Mouse (Mus musculus): ENCODE data around the gene Adprh. TPM values are rescaled to one million over a fixed set of nuclear protein-coding genes. Genes with fewer than 3 reads are reported as not detected.

Gene Adprh
- polyA plus RNA-seq, 1 experiment from 2014 or later: 88.6 TPM

GRCm38 (mm10) chr16:38468706-38469018 is 16.2 kb upstream of the Adprh start:
- H3K4me1 ChIP-seq (ENCODE audit: control insufficient read depth, insufficient read depth, low read length): peaks cover 3% of the 10 kb centered on the region
- no peaks in the 10 kb centered on the region for H3K27me3 ChIP-seq (ENCODE audit: control insufficient read depth, insufficient read depth, low read length)
- H3K4me3 ChIP-seq (ENCODE audit: low read length): no peak overlapping the region
- WGBS: 31% methylated on average over 3 of the region's 3 CpGs
- H3K9me3 ChIP-seq (replicated peaks; ENCODE audit: control insufficient read depth, low read length): no peaks in the 10 kb centered on the region
- no peak overlapping the region for H3K9ac ChIP-seq (ENCODE audit: low read length)
- H3K36me3 ChIP-seq (ENCODE audit: control insufficient read depth, insufficient read depth): no peaks in the 10 kb centered on the region
- no peak overlapping the region for H3K4me2 ChIP-seq (ENCODE audit: low read depth, low read length)
- no peak overlapping the region for H3K27ac ChIP-seq (ENCODE audit: low read length)
- ATAC-seq (replicated peaks; ENCODE audit: extremely low read depth, insufficient read depth, low FRiP score): no peak

GRCm38 (mm10) chr16:38467917-38468705 is 15.6 kb upstream of the Adprh start:
- H3K27ac ChIP-seq (ENCODE audit: low read length): peak overlapping the region; percentile 24; the same call in 1 of the 2 replicates

GRCm38 (mm10) chr16:38467091-38467916 is 14.8 kb upstream of the Adprh start:
- H3K9ac ChIP-seq (ENCODE audit: low read length): no peak overlapping the region
- no peak overlapping the region for H3K27ac ChIP-seq (ENCODE audit: low read length)
- H3K9me3 ChIP-seq (replicated peaks; ENCODE audit: control insufficient read depth, low read length): no peaks in the 10 kb centered on the region
- peaks cover 3% of the 10 kb centered on the region for H3K4me1 ChIP-seq (ENCODE audit: control insufficient read depth, insufficient read depth, low read length)
- no peaks in the 10 kb centered on the region for H3K36me3 ChIP-seq (ENCODE audit: control insufficient read depth, insufficient read depth)
- H3K4me2 ChIP-seq (ENCODE audit: low read depth, low read length): no peak overlapping the region
- WGBS: 73% methylated on average over 13 of the region's 13 CpGs
- no peaks in the 10 kb centered on the region for H3K27me3 ChIP-seq (ENCODE audit: control insufficient read depth, insufficient read depth, low read length)
- no peak overlapping the region for H3K4me3 ChIP-seq (ENCODE audit: low read length)
- ATAC-seq (replicated peaks; ENCODE audit: extremely low read depth, insufficient read depth, low FRiP score): no peak

More at GRCm38 (mm10) chr16:38467917-38468705, 15.6 kb upstream of the Adprh start:
- Histone ChIP-seq H3K9ac (ENCODE audit: low read length) (no peak overlapping the region), H3K4me2 (ENCODE audit: low read depth, low read length) (no peak overlapping the region), H3K4me3 (ENCODE audit: low read length) (no peak overlapping the region), H3K27me3 (ENCODE audit: control insufficient read depth, insufficient read depth, low read length) (no peaks in the 10 kb centered on the region), H3K9me3 (replicated peaks; ENCODE audit: control insufficient read depth, low read length) (no peaks in the 10 kb centered on the region), H3K4me1 (ENCODE audit: control insufficient read depth, insufficient read depth, low read length) (peaks cover 3% of the 10 kb centered on the region), H3K36me3 (ENCODE audit: control insufficient read depth, insufficient read depth) (no peaks in the 10 kb centered on the region)
- 59% methylated on average over 8 of the region's 8 CpGs for WGBS
- no peak for ATAC-seq (replicated peaks; ENCODE audit: extremely low read depth, insufficient read depth, low FRiP score)

- no peak overlapping the region for H3K27ac ChIP-seq (ENCODE audit: low read length)
- no peaks in the 10 kb centered on the region for H3K36me3 ChIP-seq (ENCODE audit: control insufficient read depth, insufficient read depth)
- no peak overlapping the region for H3K4me3 ChIP-seq (ENCODE audit: low read length)
- no peak overlapping the region for H3K4me2 ChIP-seq (ENCODE audit: low read depth, low read length)
- peaks cover 3% of the 10 kb centered on the region for H3K4me1 ChIP-seq (ENCODE audit: control insufficient read depth, insufficient read depth, low read length)
- no peak for ATAC-seq (replicated peaks; ENCODE audit: extremely low read depth, insufficient read depth, low FRiP score)
- no peak overlapping the region for H3K9ac ChIP-seq (ENCODE audit: low read length)
- H3K27me3 ChIP-seq (ENCODE audit: control insufficient read depth, insufficient read depth, low read length): no peaks in the 10 kb centered on the region
- 74% methylated on average over 4 of the region's 4 CpGs for WGBS
- H3K9me3 ChIP-seq (replicated peaks; ENCODE audit: control insufficient read depth, low read length): no peaks in the 10 kb centered on the region
These were observed 13.6 kb upstream of the Adprh start for GRCm38 (mm10) chr16:38466089-38466488.

- H3K27me3 ChIP-seq (ENCODE audit: control insufficient read depth, insufficient read depth, low read length): no peaks in the 10 kb centered on the region
- peaks cover 2% of the 10 kb centered on the region for H3K4me1 ChIP-seq (ENCODE audit: control insufficient read depth, insufficient read depth, low read length)
- no peaks in the 10 kb centered on the region for H3K9me3 ChIP-seq (replicated peaks; ENCODE audit: control insufficient read depth, low read length)
- WGBS: 87% methylated on average over 5 of the region's 5 CpGs
- H3K9ac ChIP-seq (ENCODE audit: low read length): no peak overlapping the region
- ATAC-seq (replicated peaks; ENCODE audit: extremely low read depth, insufficient read depth, low FRiP score): no peak
- H3K27ac ChIP-seq (ENCODE audit: low read length): no peak overlapping the region
- H3K4me3 ChIP-seq (ENCODE audit: low read length): no peak overlapping the region
- H3K36me3 ChIP-seq (ENCODE audit: control insufficient read depth, insufficient read depth): no peaks in the 10 kb centered on the region
- H3K4me2 ChIP-seq (ENCODE audit: low read depth, low read length): no peak overlapping the region
These were observed 10.8 kb upstream of the Adprh start for GRCm38 (mm10) chr16:38463305-38463704.

- H3K27me3 ChIP-seq (ENCODE audit: control insufficient read depth, insufficient read depth, low read length): no peaks in the 10 kb centered on the region
- no peak overlapping the region for H3K4me2 ChIP-seq (ENCODE audit: low read depth, low read length)
- no peaks in the 10 kb centered on the region for H3K4me1 ChIP-seq (ENCODE audit: control insufficient read depth, insufficient read depth, low read length)
- no peaks in the 10 kb centered on the region for H3K36me3 ChIP-seq (ENCODE audit: control insufficient read depth, insufficient read depth)
- WGBS: 65% methylated on average over 7 of the region's 7 CpGs
- no peak overlapping the region for H3K4me3 ChIP-seq (ENCODE audit: low read length)
- no peak overlapping the region for H3K27ac ChIP-seq (ENCODE audit: low read length)
- H3K9ac ChIP-seq (ENCODE audit: low read length): no peak overlapping the region
- H3K9me3 ChIP-seq (replicated peaks; ENCODE audit: control insufficient read depth, low read length): no peaks in the 10 kb centered on the region
- ATAC-seq (replicated peaks; ENCODE audit: extremely low read depth, insufficient read depth, low FRiP score): no peak
These were observed 9.7 kb upstream of the Adprh start for GRCm38 (mm10) chr16:38462161-38462560.

- no peak for ATAC-seq (replicated peaks; ENCODE audit: extremely low read depth, insufficient read depth, low FRiP score)
- Histone ChIP-seq H3K9me3 (replicated peaks; ENCODE audit: control insufficient read depth, low read length) (no peaks in the 10 kb centered on the region), H3K4me1 (ENCODE audit: control insufficient read depth, insufficient read depth, low read length) (no peaks in the 10 kb centered on the region), H3K36me3 (ENCODE audit: control insufficient read depth, insufficient read depth) (no peaks in the 10 kb centered on the region), H3K4me3 (ENCODE audit: low read length) (no peak overlapping the region), H3K4me2 (ENCODE audit: low read depth, low read length) (no peak overlapping the region), H3K27ac (ENCODE audit: low read length) (no peak overlapping the region), H3K9ac (ENCODE audit: low read length) (no peak overlapping the region), H3K27me3 (ENCODE audit: control insufficient read depth, insufficient read depth, low read length) (no peaks in the 10 kb centered on the region)
- 76% methylated on average over 8 of the region's 8 CpGs for WGBS
These were observed 9.2 kb upstream of the Adprh start for GRCm38 (mm10) chr16:38461749-38462148.

GRCm38 (mm10) chr16:38459990-38460389 is 7.5 kb upstream of the Adprh start:
- Histone ChIP-seq H3K9me3 (replicated peaks; ENCODE audit: control insufficient read depth, low read length) (no peaks in the 10 kb centered on the region), H3K9ac (ENCODE audit: low read length) (no peak overlapping the region), H3K4me1 (ENCODE audit: control insufficient read depth, insufficient read depth, low read length) (no peaks in the 10 kb centered on the region), H3K36me3 (ENCODE audit: control insufficient read depth, insufficient read depth) (no peaks in the 10 kb centered on the region), H3K4me2 (ENCODE audit: low read depth, low read length) (no peak overlapping the region), H3K27ac (ENCODE audit: low read length) (no peak overlapping the region), H3K27me3 (ENCODE audit: control insufficient read depth, insufficient read depth, low read length) (no peaks in the 10 kb centered on the region), H3K4me3 (ENCODE audit: low read length) (no peak overlapping the region)
- ATAC-seq (replicated peaks; ENCODE audit: extremely low read depth, insufficient read depth, low FRiP score): no peak
- WGBS: 89% methylated on average over 4 of the region's 4 CpGs

GRCm38 (mm10) chr16:38458600-38459280 is 6.2 kb upstream of the Adprh start:
- no peaks in the 10 kb centered on the region for H3K9me3 ChIP-seq (replicated peaks; ENCODE audit: control insufficient read depth, low read length)
- H3K4me2 ChIP-seq (ENCODE audit: low read depth, low read length): no peak overlapping the region
- no peaks in the 10 kb centered on the region for H3K27me3 ChIP-seq (ENCODE audit: control insufficient read depth, insufficient read depth, low read length)
- no peaks in the 10 kb centered on the region for H3K36me3 ChIP-seq (ENCODE audit: control insufficient read depth, insufficient read depth)
- ATAC-seq (replicated peaks; ENCODE audit: extremely low read depth, insufficient read depth, low FRiP score): no peak
- H3K4me3 ChIP-seq (ENCODE audit: low read length): no peak overlapping the region
- no peak overlapping the region for H3K27ac ChIP-seq (ENCODE audit: low read length)
- no peak overlapping the region for H3K9ac ChIP-seq (ENCODE audit: low read length)
- no peaks in the 10 kb centered on the region for H3K4me1 ChIP-seq (ENCODE audit: control insufficient read depth, insufficient read depth, low read length)
- 66% methylated on average over 6 of the region's 6 CpGs for WGBS
